Mouse (Mus musculus): ENCODE measurements around the gene Spin2d.
"Not testable (repeated sequence)": the region's sequence is repeated elsewhere in the genome, so short reads cannot be mapped to it uniquely, and the experiment has no call there.

GRCm38 (mm10) chrX:73148496-73148895 is 28.3 kb downstream of the Spin2d start, which contains the start of gene Xlr5b:
- TF ChIP-seq CTCF (IDR thresholded peaks at IDR 0.05; ENCODE audit: low read depth); EP300 (optimal IDR thresholded peaks at IDR 0.05): not testable (repeated sequence)
